In the genomic region with DNA sequence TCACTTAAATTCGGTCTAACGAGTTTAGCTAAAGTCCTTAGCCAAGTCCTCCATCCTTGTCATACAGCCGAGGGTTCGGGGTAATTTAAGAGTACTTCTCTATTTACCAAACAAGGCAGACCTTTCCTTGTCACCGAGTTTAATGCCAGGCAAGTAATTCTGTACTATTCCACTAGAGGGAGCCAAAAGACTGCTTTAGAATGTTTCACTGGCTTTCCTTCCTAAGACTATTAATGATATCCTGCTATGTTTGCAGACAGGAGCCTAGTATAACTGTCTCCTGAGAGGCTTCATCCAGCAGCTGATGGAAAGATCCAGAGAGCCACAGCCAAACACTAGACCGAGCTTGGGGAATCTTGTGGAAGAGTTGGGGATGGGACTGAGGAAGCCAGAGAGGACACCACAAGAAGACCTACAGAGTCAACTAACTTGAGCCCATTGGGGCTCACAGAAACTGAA, we compare ENCODE assay signal across 8 mouse cellular contexts. TPM values are rescaled to one million over a fixed set of nuclear protein-coding genes. Genes with fewer than 3 reads are reported as not detected.
DNase-seq lines count a peak whose midpoint lies in the region; ATAC-seq lines count a peak whose summit lies in the region.

No protein-coding gene starts in this region.

- H3K36me3 ChIP-seq in embryonic facial prominence, embryonic 11.5 days (replicated peaks; ENCODE audit: control insufficient read depth, insufficient read depth, low read depth, low read length) = no peaks in the 10 kb centered on the region
- H3K36me3 ChIP-seq in heart, embryonic 15.5 days = no peaks in the 10 kb centered on the region
- H3K36me3 ChIP-seq in lung, embryonic 16.5 days (ENCODE audit: control insufficient read depth, insufficient read depth, low read length) = no peaks in the 10 kb centered on the region

- peak; percentile 49; the same call in 1 of the 2 replicates for ATAC-seq in embryonic facial prominence, embryonic 11.5 days (replicated peaks; ENCODE audit: insufficient number of reproducible peaks, low FRiP score, low TSS enrichment, low read depth)
- no peak for ATAC-seq in heart, embryonic 15.5 days (replicated peaks; ENCODE audit: insufficient number of reproducible peaks, insufficient read depth, low FRiP score, low read depth)
- peak; percentile 52; the same call in 1 of the 2 replicates for ATAC-seq in lung, embryonic 16.5 days (ENCODE audit: low read depth)

- WGBS in embryonic facial prominence, embryonic 11.5 days = 1% methylated on average over 6 of the region's 6 CpGs
- WGBS in heart, embryonic 15.5 days = 3% methylated on average over 6 of the region's 6 CpGs
- 2% methylated on average over 6 of the region's 6 CpGs for WGBS in lung, embryonic 16.5 days

- no peaks in the 10 kb centered on the region for H3K9me3 ChIP-seq in embryonic facial prominence, embryonic 11.5 days (replicated peaks; ENCODE audit: control insufficient read depth, low read length)
- no peaks in the 10 kb centered on the region for H3K9me3 ChIP-seq in heart, embryonic 15.5 days (replicated peaks)
- no peaks in the 10 kb centered on the region for H3K9me3 ChIP-seq in lung, embryonic 16.5 days (ENCODE audit: control insufficient read depth, low read length)

- no peaks in the 10 kb centered on the region for H3K27me3 ChIP-seq in embryonic facial prominence, embryonic 11.5 days (ENCODE audit: control insufficient read depth, insufficient read depth, low read length)
- peaks cover 4% of the 10 kb centered on the region; the same call in 1 of the 2 replicates for H3K27me3 ChIP-seq in heart, embryonic 15.5 days
- H3K27me3 ChIP-seq in lung, embryonic 16.5 days (ENCODE audit: control insufficient read depth, insufficient read depth, low read depth, low read length) = no peaks in the 10 kb centered on the region

- peak; percentile 79 for DNase-seq in gastrocnemius, adult 18-20 months (ENCODE audit: low spot score)
- DNase-seq in gastrocnemius, postnatal 25 days = no peak
- peak; percentile 51 for DNase-seq in T-cell, adult 2 months (ENCODE audit: low spot score)
- peak; percentile 92 for DNase-seq in embryonic facial prominence, embryonic 11.5 days (ENCODE audit: low spot score)
- DNase-seq in kidney, postnatal 10 days = peak; percentile 21
- peak; percentile 62 for DNase-seq in retina, adult 2 months (ENCODE audit: low read depth, low spot score)

- H3K4me2 ChIP-seq in embryonic facial prominence, embryonic 11.5 days (ENCODE audit: low read depth, low read length) = peak overlapping the region; percentile 30; the same call in 1 of the 2 replicates
- peak overlapping the region; percentile 66 for H3K4me2 ChIP-seq in heart, embryonic 15.5 days
- H3K4me2 ChIP-seq in lung, embryonic 16.5 days (ENCODE audit: low read depth, low read length) = peak overlapping the region; percentile 52

- H3K4me1 ChIP-seq in embryonic facial prominence, embryonic 11.5 days (ENCODE audit: control insufficient read depth, insufficient read depth, low read length) = no peaks in the 10 kb centered on the region
- H3K4me1 ChIP-seq in heart, embryonic 15.5 days (replicated peaks) = 0 out of 2 replicates have a peak, but pooled peaks cover 5% of the 10 kb centered on the region
- peaks cover 6% of the 10 kb centered on the region; the same call in 1 of the 2 replicates for H3K4me1 ChIP-seq in lung, embryonic 16.5 days (replicated peaks; ENCODE audit: control insufficient read depth, insufficient read depth, low read length)

- no peak overlapping the region for H3K4me3 ChIP-seq in embryonic facial prominence, embryonic 11.5 days (ENCODE audit: low read depth, low read length)
- peak overlapping the region; percentile 40 for H3K4me3 ChIP-seq in heart, embryonic 15.5 days
- peak overlapping the region; percentile 25 for H3K4me3 ChIP-seq in lung, embryonic 16.5 days (ENCODE audit: low read length)

- H3K27ac ChIP-seq in embryonic facial prominence, embryonic 11.5 days (replicated peaks; ENCODE audit: low read depth, low read length) = no peak overlapping the region
- no peak overlapping the region for H3K27ac ChIP-seq in heart, embryonic 15.5 days
- H3K27ac ChIP-seq in lung, embryonic 16.5 days (ENCODE audit: low read length) = no peak overlapping the region

- no peak overlapping the region for H3K9ac ChIP-seq in embryonic facial prominence, embryonic 11.5 days (replicated peaks; ENCODE audit: low read length)
- peak overlapping the region; percentile 23; the same call in 1 of the 2 replicates for H3K9ac ChIP-seq in heart, embryonic 15.5 days
- H3K9ac ChIP-seq in lung, embryonic 16.5 days (ENCODE audit: low read length) = no peak overlapping the region

RNA-seq across cellular contexts. Expression of a gene that starts 30.4 kb away (rescaled TPM):
- not detected for total RNA-seq in gastrocnemius, adult 18-20 months (2021)
- not detected for total RNA-seq in gastrocnemius, postnatal 25 days (2021)
- 0.68 and 1.3 TPM in 2 replicates for polyA plus RNA-seq in embryonic facial prominence, embryonic 11.5 days (2014; fragmentation: Nextera tagmentation; extraction: Ambion mirVana)
- polyA plus RNA-seq in heart, embryonic 15.5 days (2015; fragmentation: Nextera tagmentation; extraction: Ambion mirVana) = not detected in 2 replicates
- not detected in 2 replicates for polyA plus RNA-seq in lung, embryonic 16.5 days (2015; fragmentation: Nextera tagmentation; extraction: Ambion mirVana)

RNA-seq across cellular contexts. Expression of a gene that starts 43.9 kb away (rescaled TPM):
- 10 to 100 TPM; 14.6 to 19.4 TPM for total RNA-seq in gastrocnemius, adult 18-20 months (2021)
- 10 to 100 TPM; 18.9 to 21.1 TPM for total RNA-seq in gastrocnemius, postnatal 25 days (2021)
- polyA plus RNA-seq in embryonic facial prominence, embryonic 11.5 days (2014; fragmentation: Nextera tagmentation; extraction: Ambion mirVana) = 22.6 and 26.0 TPM in 2 replicates
- 43.1 and 44.4 TPM in 2 replicates for polyA plus RNA-seq in heart, embryonic 15.5 days (2015; fragmentation: Nextera tagmentation; extraction: Ambion mirVana)
- polyA plus RNA-seq in lung, embryonic 16.5 days (2015; fragmentation: Nextera tagmentation; extraction: Ambion mirVana) = 33.3 and 37.7 TPM in 2 replicates
